Mouse (Mus musculus): Measurements from ENCODE around the gene Usp22. TPM values are rescaled to one million over a fixed set of nuclear protein-coding genes. Genes with fewer than 3 reads are reported as not detected.
"Not testable (repeated sequence)": the region's sequence is repeated elsewhere in the genome, so short reads cannot be mapped to it uniquely, and the experiment has no call there.

Usp22 gene
- total RNA-seq, 1 experiment from 2014 or later, result 53.0 TPM

- no peak for DNase-seq
Observed at GRCm38 (mm10) chr11:61143564-61144469, 31.0 kb downstream of the Usp22 start.

- DNase-seq, result no peak
Observed at GRCm38 (mm10) chr11:61142941-61143530, 31.8 kb downstream of the Usp22 start.

- DNase-seq, result no peak
Observed at GRCm38 (mm10) chr11:61142262-61142661, 32.6 kb downstream of the Usp22 start.

- DNase-seq, result no peak
Observed at GRCm38 (mm10) chr11:61141693-61142092, 33.2 kb downstream of the Usp22 start.

- DNase-seq, result no peak
Observed at GRCm38 (mm10) chr11:61132943-61133342, 41.9 kb downstream of the Usp22 start.

GRCm38 (mm10) chr11:61130646-61131045, 44.2 kb downstream of the Usp22 start:
- DNase-seq, result not testable (repeated sequence)

- no peak for DNase-seq
Observed at GRCm38 (mm10) chr11:61129305-61129704, 45.5 kb downstream of the Usp22 start.

GRCm38 (mm10) chr11:61127421-61128055, 47.3 kb downstream of the Usp22 start:
- no peak for DNase-seq

GRCm38 (mm10) chr11:61126606-61127355, 48.1 kb downstream of the Usp22 start, which contains the start of gene Tnfrsf13b:
Gene Tnfrsf13b, plus strand, starts transcription at chr11:61126755.
- no peak for DNase-seq

GRCm38 (mm10) chr11:61125970-61126369, 48.9 kb downstream of the Usp22 start:
- no peak for DNase-seq

GRCm38 (mm10) chr11:61123886-61124285, 51.0 kb downstream of the Usp22 start:
- DNase-seq, result no peak

GRCm38 (mm10) chr11:61122769-61123288, 52.0 kb downstream of the Usp22 start:
- DNase-seq, result no peak

GRCm38 (mm10) chr11:61122283-61122768, 52.5 kb downstream of the Usp22 start:
- no peak for DNase-seq

GRCm38 (mm10) chr11:61119996-61120583, 54.8 kb downstream of the Usp22 start:
- DNase-seq, result no peak

GRCm38 (mm10) chr11:61116226-61116625, 58.6 kb downstream of the Usp22 start:
- DNase-seq, result no peak

- DNase-seq, result no peak
Observed at GRCm38 (mm10) chr11:61112323-61112995, 62.4 kb downstream of the Usp22 start.

GRCm38 (mm10) chr11:61111472-61111871, 63.4 kb downstream of the Usp22 start:
- DNase-seq, result no peak

GRCm38 (mm10) chr11:61110928-61111327, 63.9 kb downstream of the Usp22 start:
- DNase-seq, result no peak

GRCm38 (mm10) chr11:61110113-61110512, 64.7 kb downstream of the Usp22 start:
- no peak for DNase-seq

- no peak for DNase-seq
Observed at GRCm38 (mm10) chr11:61109707-61110106, 65.1 kb downstream of the Usp22 start.

- DNase-seq, result no peak
Observed at GRCm38 (mm10) chr11:61108911-61109361, 65.9 kb downstream of the Usp22 start.
